Mouse (Mus musculus): Measurements from ENCODE around the gene Tmtc1. TPM values are rescaled to one million over a fixed set of nuclear protein-coding genes. Genes with fewer than 3 reads are reported as not detected.

Tmtc1 gene
- total RNA-seq, 2 experiments from 2014 or later: 117 to 127 TPM

- no peak for DNase-seq
Observed at GRCm38 (mm10) chr6:148329976-148330375, 114.2 kb downstream of the Tmtc1 start.

GRCm38 (mm10) chr6:148328928-148329327, 115.3 kb downstream of the Tmtc1 start:
- no peak for DNase-seq
- intact Hi-C loops (cut with DNase I): no loop called here

More at GRCm38 (mm10) chr6:148329976-148330375, 114.2 kb downstream of the Tmtc1 start:
- intact Hi-C loops (cut with DNase I): no loop called here

- no peak for DNase-seq
Observed at GRCm38 (mm10) chr6:148328130-148328529, 116.1 kb downstream of the Tmtc1 start.

GRCm38 (mm10) chr6:148318736-148319135, 125.5 kb downstream of the Tmtc1 start:
- no peak for DNase-seq
- intact Hi-C loops (cut with DNase I): no loop called here

More at GRCm38 (mm10) chr6:148328130-148328529, 116.1 kb downstream of the Tmtc1 start:
- intact Hi-C loops (cut with DNase I): no loop called here

- intact Hi-C loops (cut with DNase I): no loop called here
Observed at GRCm38 (mm10) chr6:148315571-148316080, 128.6 kb downstream of the Tmtc1 start.

GRCm38 (mm10) chr6:148315106-148315505, 129.1 kb downstream of the Tmtc1 start:
- DNase-seq: no peak
- intact Hi-C loops (cut with DNase I): no loop called here

More at GRCm38 (mm10) chr6:148315571-148316080, 128.6 kb downstream of the Tmtc1 start:
- DNase-seq: no peak

GRCm38 (mm10) chr6:148310981-148311380, 133.2 kb downstream of the Tmtc1 start:
- no peak for DNase-seq
- intact Hi-C loops (cut with DNase I): no loop called here

GRCm38 (mm10) chr6:148305821-148306220, 138.4 kb downstream of the Tmtc1 start:
- DNase-seq: no peak
- intact Hi-C loops (cut with DNase I): no loop called here

- no peak for DNase-seq
- intact Hi-C loops (cut with DNase I): no loop called here
Observed at GRCm38 (mm10) chr6:148305191-148305590, 139.0 kb downstream of the Tmtc1 start.

GRCm38 (mm10) chr6:148302261-148302660, 141.9 kb downstream of the Tmtc1 start:
- DNase-seq: no peak
- intact Hi-C loops (cut with DNase I): no loop called here

GRCm38 (mm10) chr6:148297086-148297485, 147.1 kb downstream of the Tmtc1 start:
- intact Hi-C loops (cut with DNase I): no loop called here
- DNase-seq: no peak

GRCm38 (mm10) chr6:148296418-148296817, 147.8 kb downstream of the Tmtc1 start:
- DNase-seq: no peak
- intact Hi-C loops (cut with DNase I): no loop called here

- intact Hi-C loops (cut with DNase I): no loop called here
Observed at GRCm38 (mm10) chr6:148294506-148294905, 149.7 kb downstream of the Tmtc1 start.

GRCm38 (mm10) chr6:148290865-148291264, 153.3 kb downstream of the Tmtc1 start:
- intact Hi-C loops (cut with DNase I): no loop called here
- no peak for DNase-seq

More at GRCm38 (mm10) chr6:148294506-148294905, 149.7 kb downstream of the Tmtc1 start:
- DNase-seq: no peak

GRCm38 (mm10) chr6:148283224-148283881, 160.8 kb downstream of the Tmtc1 start:
- intact Hi-C loops (cut with DNase I): no loop called here

GRCm38 (mm10) chr6:148279240-148279639, 164.9 kb downstream of the Tmtc1 start:
- intact Hi-C loops (cut with DNase I): no loop called here
- DNase-seq: no peak

More at GRCm38 (mm10) chr6:148283224-148283881, 160.8 kb downstream of the Tmtc1 start:
- no peak for DNase-seq

- intact Hi-C loops (cut with DNase I): no loop called here
- no peak for DNase-seq
Observed at GRCm38 (mm10) chr6:148276418-148276817, 167.8 kb downstream of the Tmtc1 start.

GRCm38 (mm10) chr6:148275046-148275445, 169.1 kb downstream of the Tmtc1 start:
- intact Hi-C loops (cut with DNase I): no loop called here
- DNase-seq: no peak

- intact Hi-C loops (cut with DNase I): no loop called here
- no peak for DNase-seq
Observed at GRCm38 (mm10) chr6:148260729-148261101, 183.5 kb downstream of the Tmtc1 start.

GRCm38 (mm10) chr6:148259979-148260728, 184.0 kb downstream of the Tmtc1 start:
- intact Hi-C loops (cut with DNase I): loop anchor here (5.0 kb wide), 1 partner anchor 122 kb away; no protein-coding TSS in a partner anchor
- DNase-seq: no peak

- no peak for DNase-seq
- intact Hi-C loops (cut with DNase I): loop anchor here (5.0 kb wide), 1 partner anchor 123 kb away; no protein-coding TSS in a partner anchor
Observed at GRCm38 (mm10) chr6:148259074-148259473, 185.1 kb downstream of the Tmtc1 start.

Data from heart, postnatal 36 days (tissue).